Mouse (Mus musculus): ENCODE data around the gene Enoph1. TPM values are rescaled to one million over a fixed set of nuclear protein-coding genes. Genes with fewer than 3 reads are reported as not detected.

Gene Enoph1
- polyA plus RNA-seq, 3 experiments from 2014 or later: 25.5 to 32.2 (median 30.2) TPM

GRCm38 (mm10) chr5:100079931-100080275 lies 40.1 kb downstream of the Enoph1 start:
- no peak for ATAC-seq

DNA sequence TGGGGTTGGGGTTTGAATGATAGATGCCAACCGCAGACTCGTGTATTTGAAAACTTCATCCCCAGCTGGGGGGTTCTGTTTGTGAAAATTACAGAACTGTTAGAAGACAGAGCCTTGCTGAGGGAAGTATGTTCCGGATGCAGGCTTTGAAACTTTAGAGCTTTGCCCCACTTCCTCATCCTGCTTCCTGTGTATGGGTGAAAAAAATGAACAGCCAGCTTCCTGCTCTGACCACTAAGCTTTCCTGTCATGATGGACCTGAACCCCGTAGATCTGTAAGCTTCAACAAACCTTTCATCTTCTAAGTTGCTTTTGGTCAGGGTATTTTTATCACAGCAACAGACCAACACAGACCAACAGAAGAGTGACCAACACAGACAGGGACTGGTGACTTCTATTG lies 42.2 kb downstream of the Enoph1 start:
- no peak for ATAC-seq

DNA sequence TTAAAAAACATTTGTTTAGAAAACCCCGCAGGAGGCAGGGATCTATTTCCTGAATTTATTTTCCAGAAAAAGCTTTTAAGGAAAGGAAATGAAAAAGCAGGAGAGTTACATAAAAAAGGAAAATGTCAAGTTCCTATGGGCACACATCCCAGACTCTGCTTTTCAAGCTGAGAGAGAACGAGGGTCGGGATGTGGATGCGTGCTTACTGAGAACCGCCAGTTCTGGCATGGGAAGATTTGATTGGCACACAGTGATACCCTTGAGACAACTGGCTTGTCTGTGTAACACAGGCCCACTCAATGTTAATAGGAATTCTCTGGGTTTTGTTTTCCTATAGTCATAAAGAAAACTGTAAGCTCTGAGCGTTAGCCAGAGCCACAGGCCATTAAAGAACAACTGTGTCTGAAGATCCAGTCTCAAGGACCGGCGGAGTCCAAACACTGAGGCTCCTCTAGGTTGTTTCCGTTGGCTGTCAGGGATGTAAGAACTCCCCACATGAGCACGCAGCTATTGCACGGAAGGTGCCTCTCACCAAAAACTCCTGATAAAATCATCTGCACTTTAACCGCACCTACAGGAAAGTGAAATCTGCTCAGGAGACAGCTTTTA lies 44.3 kb downstream of the Enoph1 start:
- ATAC-seq: no peak

DNA sequence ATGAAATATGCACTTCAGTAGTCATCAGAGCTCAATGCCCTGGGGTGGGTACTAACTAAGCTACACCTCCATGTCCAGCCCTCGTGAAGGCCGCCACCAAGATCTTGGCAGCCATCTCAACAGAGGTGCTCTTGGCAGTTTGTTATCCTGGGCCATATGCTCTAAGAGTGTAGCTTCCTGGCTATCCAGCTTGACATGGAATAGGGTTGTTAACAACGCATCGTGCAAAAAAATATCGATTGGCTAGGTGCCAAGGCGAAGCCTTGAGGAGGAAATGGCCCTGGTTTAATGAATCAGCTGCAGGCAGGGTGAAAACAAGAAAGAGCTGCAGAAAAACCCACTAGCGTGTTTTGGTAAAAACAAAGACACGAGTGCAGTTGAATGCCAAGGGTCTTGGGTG lies 45.3 kb downstream of the Enoph1 start:
- no peak for ATAC-seq

- ATAC-seq: no peak
Observed at GRCm38 (mm10) chr5:100090515-100091262, 50.9 kb downstream of the Enoph1 start.

GRCm38 (mm10) chr5:100091263-100091594 lies 51.4 kb downstream of the Enoph1 start:
- ATAC-seq: no peak

- no peak for ATAC-seq
Observed at GRCm38 (mm10) chr5:100091602-100092001, 51.8 kb downstream of the Enoph1 start.

- ATAC-seq: no peak
Observed at GRCm38 (mm10) chr5:100096955-100097354, 57.2 kb downstream of the Enoph1 start.

DNA sequence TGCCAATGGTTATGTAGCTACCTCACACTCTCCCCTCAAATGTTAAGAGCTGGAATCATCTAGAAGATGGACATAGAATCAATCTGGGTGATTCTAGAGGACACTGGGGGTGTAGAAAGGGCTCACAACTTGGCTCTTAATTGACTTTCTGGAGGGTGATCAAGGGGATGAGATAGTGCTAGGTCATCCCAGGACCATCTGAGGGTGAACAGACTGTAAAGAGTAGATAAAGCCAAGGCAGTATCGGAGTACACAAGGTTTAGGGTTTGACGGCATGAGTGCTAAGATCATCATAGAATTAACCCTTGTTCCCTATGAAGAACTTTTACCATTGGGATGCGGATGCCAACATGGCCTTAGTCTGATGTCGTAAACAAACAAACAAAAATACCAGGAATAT lies 58.2 kb downstream of the Enoph1 start:
- no peak for ATAC-seq

DNA sequence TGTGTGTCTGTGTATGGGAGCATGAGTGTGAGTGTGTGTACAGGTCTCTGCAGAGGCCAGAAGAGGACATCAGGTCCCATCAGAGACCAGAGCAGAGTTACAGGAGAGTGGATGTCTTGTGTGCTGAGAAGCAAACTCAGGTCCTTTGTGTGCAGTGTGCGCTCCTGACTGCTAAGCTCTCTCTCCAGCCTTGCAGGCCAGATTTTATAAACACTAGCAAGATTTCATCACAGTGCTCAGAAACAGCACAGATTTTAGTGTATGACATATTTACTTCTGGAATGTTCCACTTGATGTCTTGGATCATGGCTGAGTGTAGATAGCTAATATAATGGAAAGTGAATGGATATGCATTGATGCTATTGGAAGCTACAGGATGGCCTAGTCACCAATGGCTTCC lies 62.6 kb downstream of the Enoph1 start:
- ATAC-seq: no peak

DNA sequence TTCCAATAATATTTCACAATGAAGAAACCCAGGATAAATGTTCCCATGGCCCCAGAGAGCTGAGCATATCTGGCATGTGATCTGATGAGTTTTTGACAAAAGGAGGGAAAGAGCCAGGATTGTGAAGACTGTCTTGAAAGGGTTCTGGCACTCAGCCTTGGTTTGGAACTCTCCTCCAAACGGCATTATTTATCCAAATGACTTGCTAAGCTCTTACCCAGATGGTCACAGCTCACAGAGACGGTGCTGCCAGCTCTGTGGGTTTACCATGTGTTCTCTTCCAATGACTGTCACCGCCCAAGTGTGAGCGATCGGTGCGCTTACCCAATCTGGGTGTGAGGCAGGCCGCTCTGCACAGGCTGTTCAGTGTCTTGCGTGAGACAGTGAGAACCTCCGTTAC lies 69.1 kb downstream of the Enoph1 start:
- ATAC-seq: no peak

GRCm38 (mm10) chr5:100109543-100110282 lies 69.9 kb downstream of the Enoph1 start:
- ATAC-seq: no peak

- ATAC-seq: no peak
Observed at GRCm38 (mm10) chr5:100110581-100110980, 70.8 kb downstream of the Enoph1 start.

DNA sequence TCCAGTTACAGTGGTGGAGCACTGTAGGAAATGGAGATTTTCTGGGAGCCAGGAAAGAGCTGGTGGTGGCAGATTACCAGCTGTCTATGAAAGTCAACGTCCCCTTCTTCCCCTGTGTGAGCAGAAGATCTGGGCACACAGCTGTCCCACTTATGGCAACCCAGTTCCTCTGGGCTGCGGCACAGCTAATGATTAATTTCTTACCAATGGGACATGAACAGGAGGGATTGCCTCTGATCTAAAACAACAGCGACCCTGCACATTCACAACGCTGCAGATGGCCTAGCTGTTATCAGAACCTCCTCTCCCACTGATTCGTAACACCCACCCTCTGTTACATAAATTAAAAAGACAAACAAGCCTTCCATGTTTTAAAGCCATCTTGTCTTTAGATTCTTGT lies 73.6 kb downstream of the Enoph1 start:
- no peak for ATAC-seq

Other genes with a start within 250 kb of the Enoph1 start
- gene Vamp9, start 133.7 kb upstream of the Enoph1 start, polyA plus RNA-seq (2017; shearing (Covaris generic)): not detected
- gene Hnrnpd, start 61.0 kb upstream of the Enoph1 start, polyA plus RNA-seq (2017; shearing (Covaris generic)): 10 to 100 TPM; 43.1 to 68.3 (median 56.9) TPM
- gene 4930524J08Rik, start 60.9 kb upstream of the Enoph1 start, polyA plus RNA-seq (2017; shearing (Covaris generic)): not detected
- 100 to 1,000 TPM; 121 to 134 (median 123) TPM for gene Hnrnpdl, start 321 bp upstream of the Enoph1 start, polyA plus RNA-seq (2017; shearing (Covaris generic))
- not detected for gene Tmem150c, start 119.8 kb downstream of the Enoph1 start, polyA plus RNA-seq (2017; shearing (Covaris generic))